Mouse (Mus musculus) megakaryocyte-erythroid progenitor cell, adult 5 weeks (primary cell): ENCODE data around the gene Stx4a. TPM values are rescaled to one million over a fixed set of nuclear protein-coding genes. Genes with fewer than 3 reads are reported as not detected.

Experiments used
- polyA plus RNA-seq: library from polyadenylated mRNA; stranded (reverse); fragments of >175 nt; gene quantifications from 2 replicates; pipeline ENCODE4 v1.2.3, GENCODE M21; 2012

Gene Stx4a
- 83.0 and 121 TPM in 2 replicates for polyA plus RNA-seq

GRCm38 (mm10) chr7:127824176-127824871 lies at the start of gene Stx4a, which contains the start of gene Stx1b:
Stx4a (plus strand) TSS chr7:127824294.
Stx1b (minus strand) TSS chr7:127824549.

GRCm38 (mm10) chr7:127776426-127776825 lies 47.7 kb upstream of the Stx4a start, which contains the start of gene Setd1a:
Setd1a (plus strand) TSS chr7:127776670.

GRCm38 (mm10) chr7:127785308-127785707 lies 38.8 kb upstream of the Stx4a start, which contains the start of gene Gm49388:
Gm49388 (plus strand) TSS chr7:127785608.

DNA sequence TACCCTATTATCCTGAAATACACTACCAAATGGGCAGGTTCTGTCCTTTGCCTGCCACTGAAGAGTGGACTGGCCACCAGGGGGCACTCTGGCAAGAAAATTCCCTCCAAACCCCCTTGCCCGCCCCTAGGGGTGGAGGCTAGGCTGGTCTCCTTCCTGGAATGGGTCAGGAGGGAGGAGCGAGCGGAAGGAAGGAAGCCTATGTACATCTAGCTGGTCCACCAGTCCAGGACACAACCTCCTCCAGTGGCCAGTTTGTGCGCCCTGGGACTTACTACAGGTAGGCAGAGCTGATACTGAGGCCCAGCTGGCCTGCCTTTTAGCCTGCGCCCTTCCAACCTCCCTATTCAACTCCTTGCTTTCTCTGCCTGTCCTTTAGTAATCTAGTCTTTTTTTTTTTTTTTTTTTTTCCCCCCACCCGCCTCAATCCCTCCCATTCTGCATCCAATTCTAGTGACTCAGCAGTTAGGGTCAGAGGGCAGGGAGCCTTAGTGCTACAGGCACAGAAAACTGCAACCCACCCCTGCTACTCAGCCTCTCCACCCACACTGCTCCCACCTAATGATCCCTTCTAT lies 23.6 kb upstream of the Stx4a start, which contains the start of gene Hsd3b7:
Gene Hsd3b7, plus strand, starts transcription at position 170 of the 575 bp plus-strand sequence.

GRCm38 (mm10) chr7:127876041-127876466 lies 52.0 kb downstream of the Stx4a start, which contains the start of gene Zfp646:
Zfp646 (plus strand) TSS chr7:127876221.

DNA sequence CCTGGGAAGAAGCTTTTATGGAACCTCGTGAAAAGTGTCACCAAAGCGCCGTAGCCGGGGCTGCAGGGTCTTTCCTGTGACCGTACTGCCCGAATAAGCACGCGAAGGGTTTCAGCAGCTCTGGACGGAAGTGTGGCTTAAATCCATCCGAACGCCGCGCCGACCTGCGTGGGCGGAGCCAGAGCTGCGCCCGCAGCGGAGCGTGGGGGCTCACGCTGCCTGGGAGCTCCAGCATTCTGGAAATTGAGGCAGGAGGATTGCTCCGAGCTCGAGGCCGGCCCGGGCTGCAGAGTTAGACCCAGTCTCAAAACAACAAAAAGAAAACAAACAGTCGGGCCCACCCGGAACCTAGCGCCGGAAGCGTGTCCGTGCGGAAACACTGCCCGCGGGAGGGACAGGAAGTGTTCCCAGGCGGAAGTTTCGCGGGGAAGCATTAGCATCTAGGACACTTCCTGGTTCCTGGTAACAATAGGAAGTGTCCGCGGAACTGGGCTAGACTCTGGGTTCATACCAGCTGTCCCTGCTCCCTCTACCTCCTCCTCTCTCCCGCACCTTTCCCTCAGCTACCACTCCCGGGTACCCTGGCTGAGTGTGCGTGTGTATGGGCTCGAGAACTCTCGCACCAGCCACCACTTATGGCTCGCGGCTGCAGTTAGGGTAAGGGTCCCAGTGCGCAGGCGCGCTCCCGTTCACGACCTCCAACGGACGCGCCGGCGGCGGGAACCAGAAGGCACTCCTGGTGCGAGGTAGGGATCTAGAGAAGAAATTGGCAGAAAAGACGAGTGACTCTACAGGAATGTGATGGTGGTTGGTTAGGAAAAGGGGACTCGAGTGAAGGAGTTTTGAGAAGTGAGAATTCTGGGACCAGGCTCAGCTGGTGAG lies 52.6 kb downstream of the Stx4a start, which contains the start of gene Zfp668:
Gene Zfp668, minus strand, starts transcription at position 362 of the 882 bp plus-strand sequence.

GRCm38 (mm10) chr7:127890798-127891197 lies 66.7 kb downstream of the Stx4a start, which contains the start of gene Prss53:
Prss53 (minus strand) TSS chr7:127890970.

GRCm38 (mm10) chr7:127895442-127895841 lies 71.3 kb downstream of the Stx4a start, which contains the start of the genes Gm21974 and Vkorc1:
Gm21974 (minus strand) TSS chr7:127895454.
Vkorc1 (minus strand) TSS chr7:127895617.

Other genes with a start within 250 kb of the Stx4a start
- 2.8 and 5.3 TPM in 2 replicates for gene Ccdc189, start 235.7 kb upstream of the Stx4a start, polyA plus RNA-seq
- 51.4 and 68.4 TPM in 2 replicates for gene Rnf40, start 235.5 kb upstream of the Stx4a start, polyA plus RNA-seq
- 22.5 and 24.1 TPM in 2 replicates for gene Zfp629, start 208.5 kb upstream of the Stx4a start, polyA plus RNA-seq
- 698 and 704 TPM in 2 replicates for gene Bcl7c, start 115.4 kb upstream of the Stx4a start, polyA plus RNA-seq
- 2.2 and 3.6 TPM in 2 replicates for gene Ctf1, start 111.6 kb upstream of the Stx4a start, polyA plus RNA-seq
- gene Ctf2, start 92.1 kb upstream of the Stx4a start, polyA plus RNA-seq = not detected in 2 replicates
- gene Fbxl19, start 79.8 kb upstream of the Stx4a start, polyA plus RNA-seq = 85.5 and 100 TPM in 2 replicates
- 31.0 and 41.1 TPM in 2 replicates for gene Orai3, start 54.5 kb upstream of the Stx4a start, polyA plus RNA-seq
- gene Setd1a, start 47.6 kb upstream of the Stx4a start, polyA plus RNA-seq = 84.7 and 110 TPM in 2 replicates
- gene Gm49388, start 38.7 kb upstream of the Stx4a start, polyA plus RNA-seq = 9.3 and 20.1 TPM in 2 replicates
- gene Hsd3b7, start 23.7 kb upstream of the Stx4a start, polyA plus RNA-seq = 21.4 and 28.9 TPM in 2 replicates
- 0.48 and 0.63 TPM in 2 replicates for gene Stx1b, start 255 bp downstream of the Stx4a start, polyA plus RNA-seq
- 26.8 and 27.4 TPM in 2 replicates for gene Zfp646, start 51.9 kb downstream of the Stx4a start, polyA plus RNA-seq
- 31.0 and 36.1 TPM in 2 replicates for gene Zfp668, start 52.5 kb downstream of the Stx4a start, polyA plus RNA-seq
- gene Prss53, start 66.7 kb downstream of the Stx4a start, polyA plus RNA-seq = 1.1 and 1.2 TPM in 2 replicates
- not detected in 2 replicates for gene Gm21974, start 71.2 kb downstream of the Stx4a start, polyA plus RNA-seq
- gene Vkorc1, start 71.3 kb downstream of the Stx4a start, polyA plus RNA-seq = 27.6 and 36.5 TPM in 2 replicates
- gene Bckdk, start 79.8 kb downstream of the Stx4a start, polyA plus RNA-seq = 187 and 224 TPM in 2 replicates
- gene Kat8, start 88.2 kb downstream of the Stx4a start, polyA plus RNA-seq = 5.7 and 7.0 TPM in 2 replicates
- 0.06 TPM in 1 of 2 replicates, not detected in the other for gene Prss8, start 105.8 kb downstream of the Stx4a start, polyA plus RNA-seq
- 6.6 and 6.7 TPM in 2 replicates for gene Prss36, start 122.4 kb downstream of the Stx4a start, polyA plus RNA-seq
- 438 and 762 TPM in 2 replicates for gene Fus, start 143.2 kb downstream of the Stx4a start, polyA plus RNA-seq
- 17.0 and 20.0 TPM in 2 replicates for gene Pycard, start 169.6 kb downstream of the Stx4a start, polyA plus RNA-seq
- 0.13 and 1.0 TPM in 2 replicates for gene Trim72, start 179.7 kb downstream of the Stx4a start, polyA plus RNA-seq
- gene Itgam, start 238.3 kb downstream of the Stx4a start, polyA plus RNA-seq = 11.0 and 16.3 TPM in 2 replicates
- 0.93 TPM in 1 of 2 replicates, not detected in the other for gene Gm49368, start 238.4 kb downstream of the Stx4a start, polyA plus RNA-seq